Mouse (Mus musculus): ENCODE data around the gene Acp2. TPM values are rescaled to one million over a fixed set of nuclear protein-coding genes. Genes with fewer than 3 reads are reported as not detected.

The Acp2 gene
- polyA plus RNA-seq, 1 experiment: 11.3 TPM

DNA sequence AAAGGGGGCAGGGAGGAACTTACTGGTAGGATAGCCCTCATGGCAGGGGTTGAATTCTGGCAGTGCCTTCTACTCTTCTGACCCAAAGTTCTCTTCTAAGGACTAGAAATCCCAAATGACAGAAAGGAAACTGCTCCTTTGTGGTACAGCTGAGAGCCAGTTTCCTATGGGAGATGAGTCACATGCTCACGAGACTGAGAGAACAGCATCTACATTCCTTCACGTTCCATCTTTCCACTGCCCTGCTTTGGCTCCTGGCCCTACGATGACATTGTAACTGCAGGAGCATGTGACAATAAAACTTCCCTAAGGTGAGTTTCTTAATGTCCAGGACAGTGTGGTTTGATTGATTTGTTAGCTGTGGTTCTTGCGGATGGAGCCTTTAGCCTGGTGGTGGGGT, 45.7 kb downstream of the Acp2 start:
- H3K79me2 ChIP-seq (ENCODE audit: control insufficient read depth, insufficient read depth): no peaks in the 10 kb centered on the region
- H3ac ChIP-seq (ENCODE audit: control insufficient read depth, insufficient read length, low read depth): no peak overlapping the region
- no peak for TF ChIP-seq CEBPB (IDR thresholded peaks at IDR 0.05; ENCODE audit: low read depth)
- TF ChIP-seq USF1 (IDR thresholded peaks at IDR 0.05; ENCODE audit: low read depth): peak; percentile 32
- no peaks in the 10 kb centered on the region for H3K27me3 ChIP-seq (ENCODE audit: control insufficient read depth, insufficient read depth, insufficient read length)
- no peaks in the 10 kb centered on the region for H3K36me3 ChIP-seq (ENCODE audit: control insufficient read depth, insufficient read depth)
- H3K79me3 ChIP-seq (ENCODE audit: low read depth): no peaks in the 10 kb centered on the region
- H3K4me3 ChIP-seq (ENCODE audit: insufficient read depth, poor library complexity, severe bottlenecking): no peak overlapping the region

DNA sequence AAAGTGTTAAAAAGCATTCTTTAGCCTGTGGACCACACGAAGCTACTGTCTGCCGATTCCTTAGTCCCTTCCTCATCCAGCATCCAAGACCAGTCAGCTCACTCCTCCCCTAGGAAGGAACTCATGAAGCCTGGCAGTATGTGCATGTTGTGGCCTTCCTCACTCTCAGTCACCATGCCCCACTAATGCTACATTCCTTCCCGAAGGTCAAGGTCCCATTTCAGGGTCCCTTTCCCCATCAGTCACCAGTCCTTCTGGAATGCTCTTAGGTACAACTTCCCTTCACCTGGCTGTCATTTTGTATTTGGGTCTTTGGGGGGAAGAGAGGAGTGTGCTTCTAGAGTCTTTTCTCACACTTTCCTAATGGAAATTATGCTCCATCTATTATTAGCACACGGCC, 49.3 kb downstream of the Acp2 start:
- no peak overlapping the region for H3K4me3 ChIP-seq (ENCODE audit: insufficient read depth, poor library complexity, severe bottlenecking)
- H3ac ChIP-seq (ENCODE audit: control insufficient read depth, insufficient read length, low read depth): no peak overlapping the region
- H3K36me3 ChIP-seq (ENCODE audit: control insufficient read depth, insufficient read depth): no peaks in the 10 kb centered on the region
- TF ChIP-seq CEBPB (IDR thresholded peaks at IDR 0.05; ENCODE audit: low read depth): no peak
- no peak for TF ChIP-seq MAX (IDR thresholded peaks at IDR 0.05)
- no peak for TF ChIP-seq USF1 (IDR thresholded peaks at IDR 0.05; ENCODE audit: low read depth)
- no peak for TF ChIP-seq MYOD1 (IDR thresholded peaks at IDR 0.05; ENCODE audit: control insufficient read depth, insufficient read length, low read depth)
- no peak for TF ChIP-seq MYOG (IDR thresholded peaks at IDR 0.05; ENCODE audit: control insufficient read depth, extremely low read depth, insufficient read length)
- TF ChIP-seq FOSL1 (IDR thresholded peaks at IDR 0.05; ENCODE audit: insufficient read depth, low read length, poor library complexity, severe bottlenecking): no peak
- no peak for TF ChIP-seq CTCF (IDR thresholded peaks at IDR 0.05; ENCODE audit: control insufficient read depth, insufficient read depth, insufficient read length)
- H3K27me3 ChIP-seq (ENCODE audit: control insufficient read depth, insufficient read depth, insufficient read length): no peaks in the 10 kb centered on the region
- H3K79me3 ChIP-seq (ENCODE audit: low read depth): no peaks in the 10 kb centered on the region
- no peaks in the 10 kb centered on the region for H3K79me2 ChIP-seq (ENCODE audit: control insufficient read depth, insufficient read depth)

DNA sequence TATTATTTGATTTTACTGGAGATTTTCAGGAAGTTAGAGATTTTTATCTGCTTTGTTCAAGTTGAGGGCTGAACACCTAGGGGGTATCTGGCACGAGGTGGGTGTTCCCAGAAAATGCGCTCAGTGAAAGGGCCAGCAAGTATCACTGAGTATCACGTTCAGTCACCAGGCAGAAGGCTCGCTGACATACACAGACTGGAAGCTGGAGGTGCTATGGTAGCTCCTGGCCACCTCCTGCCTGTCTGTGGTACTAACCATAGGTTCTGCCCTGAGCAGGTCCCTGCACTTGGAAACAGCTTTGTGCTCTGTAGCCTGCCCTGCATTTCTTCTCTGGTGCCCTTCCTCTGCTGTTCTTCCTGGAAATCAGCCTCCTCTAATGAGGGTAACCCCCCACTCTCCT, 49.8 kb downstream of the Acp2 start:
- TF ChIP-seq MAX (IDR thresholded peaks at IDR 0.05) (no peak), MYOG (IDR thresholded peaks at IDR 0.05; ENCODE audit: control insufficient read depth, extremely low read depth, insufficient read length) (no peak), USF1 (IDR thresholded peaks at IDR 0.05; ENCODE audit: low read depth) (no peak), MYOD1 (IDR thresholded peaks at IDR 0.05; ENCODE audit: control insufficient read depth, insufficient read length, low read depth) (no peak), CEBPB (IDR thresholded peaks at IDR 0.05; ENCODE audit: low read depth) (no peak), FOSL1 (IDR thresholded peaks at IDR 0.05; ENCODE audit: insufficient read depth, low read length, poor library complexity, severe bottlenecking) (no peak), CTCF (IDR thresholded peaks at IDR 0.05; ENCODE audit: control insufficient read depth, insufficient read depth, insufficient read length) (no peak)
- Histone ChIP-seq H3K36me3 (ENCODE audit: control insufficient read depth, insufficient read depth) (no peaks in the 10 kb centered on the region), H3ac (ENCODE audit: control insufficient read depth, insufficient read length, low read depth) (no peak overlapping the region), H3K27me3 (ENCODE audit: control insufficient read depth, insufficient read depth, insufficient read length) (no peaks in the 10 kb centered on the region), H3K4me3 (ENCODE audit: insufficient read depth, poor library complexity, severe bottlenecking) (no peak overlapping the region), H3K79me3 (ENCODE audit: low read depth) (no peaks in the 10 kb centered on the region), H3K79me2 (ENCODE audit: control insufficient read depth, insufficient read depth) (no peaks in the 10 kb centered on the region)

DNA sequence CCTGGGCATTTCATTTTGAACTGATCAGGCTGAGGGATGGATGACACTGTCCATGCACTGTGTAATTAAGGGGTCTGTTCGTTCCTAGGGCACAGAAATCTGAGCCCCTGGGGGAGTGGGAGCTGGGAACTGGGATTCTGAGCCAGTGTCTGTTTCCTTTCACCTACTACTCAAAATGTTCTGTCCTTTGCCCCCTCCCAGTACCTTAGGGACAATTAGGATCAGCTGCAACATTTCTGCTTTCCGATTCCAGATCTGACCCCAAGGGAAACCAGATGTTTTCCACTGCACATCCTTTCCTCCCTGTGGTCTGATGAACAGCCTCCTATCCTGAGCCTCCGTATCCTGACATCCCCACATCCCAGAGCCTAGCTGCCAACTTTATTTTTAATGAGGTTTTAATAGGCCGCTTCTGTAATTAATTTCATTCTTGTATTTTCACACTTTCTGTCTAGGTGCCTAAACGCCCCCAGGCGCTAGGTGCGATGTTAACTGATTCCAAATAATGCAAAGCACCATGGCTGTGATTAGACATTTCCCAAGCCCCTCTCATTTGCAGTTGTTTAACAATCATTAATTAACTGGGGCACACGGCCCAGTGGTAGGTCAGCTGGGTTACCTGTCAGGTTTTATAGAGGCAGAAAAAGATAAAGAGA, 52.2 kb downstream of the Acp2 start:
- Histone ChIP-seq H3K4me3 (ENCODE audit: insufficient read depth, poor library complexity, severe bottlenecking) (no peak overlapping the region), H3K79me2 (ENCODE audit: control insufficient read depth, insufficient read depth) (no peaks in the 10 kb centered on the region), H3K36me3 (ENCODE audit: control insufficient read depth, insufficient read depth) (no peaks in the 10 kb centered on the region), H3ac (ENCODE audit: control insufficient read depth, insufficient read length, low read depth) (no peak overlapping the region), H3K79me3 (ENCODE audit: low read depth) (no peaks in the 10 kb centered on the region), H3K27me3 (ENCODE audit: control insufficient read depth, insufficient read depth, insufficient read length) (no peaks in the 10 kb centered on the region)
- TF ChIP-seq MYOG (IDR thresholded peaks at IDR 0.05; ENCODE audit: control insufficient read depth, extremely low read depth, insufficient read length) (no peak), USF1 (IDR thresholded peaks at IDR 0.05; ENCODE audit: low read depth) (no peak), MAX (IDR thresholded peaks at IDR 0.05) (no peak), CEBPB (IDR thresholded peaks at IDR 0.05; ENCODE audit: low read depth) (no peak), CTCF (IDR thresholded peaks at IDR 0.05; ENCODE audit: control insufficient read depth, insufficient read depth, insufficient read length) (no peak), MYOD1 (IDR thresholded peaks at IDR 0.05; ENCODE audit: control insufficient read depth, insufficient read length, low read depth) (no peak)

DNA sequence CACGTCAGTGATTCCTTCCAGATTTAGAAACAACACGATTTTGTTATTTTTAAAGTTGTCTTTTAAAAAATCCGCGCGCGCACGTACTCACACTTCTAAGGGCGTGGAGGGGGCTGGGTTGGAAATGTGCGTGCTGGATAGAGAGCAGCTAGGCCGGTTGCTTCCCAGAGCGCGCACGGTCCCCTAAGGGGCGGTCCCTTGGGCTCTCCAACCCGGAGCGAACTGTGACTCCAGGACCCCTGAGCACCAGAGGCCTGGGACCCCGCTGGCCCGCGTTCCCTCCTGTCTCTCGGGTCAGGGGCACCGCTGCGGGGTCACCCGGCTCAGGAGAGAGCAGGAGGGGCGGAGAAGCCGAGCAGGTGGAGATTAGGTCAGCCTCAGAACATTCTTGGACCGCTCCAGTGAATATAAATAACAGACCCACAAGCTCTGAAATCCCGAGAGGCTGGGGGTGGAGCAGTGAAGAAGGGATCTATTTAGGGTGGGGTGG, 53.0 kb downstream of the Acp2 start, which contains the start of gene Pacsin3:
TSS of gene Pacsin3 (plus strand) at position 294 of the 490 bp plus-strand sequence.
- Histone ChIP-seq H3K79me3 (ENCODE audit: low read depth) (no peaks in the 10 kb centered on the region), H3K36me3 (ENCODE audit: control insufficient read depth, insufficient read depth) (no peaks in the 10 kb centered on the region), H3K27me3 (ENCODE audit: control insufficient read depth, insufficient read depth, insufficient read length) (no peaks in the 10 kb centered on the region), H3K4me3 (ENCODE audit: insufficient read depth, poor library complexity, severe bottlenecking) (peak within 1 kb of the TSS; percentile 51), H3K79me2 (ENCODE audit: control insufficient read depth, insufficient read depth) (no peaks in the 10 kb centered on the region), H3ac (ENCODE audit: control insufficient read depth, insufficient read length, low read depth) (peak within 1 kb of the TSS; percentile 66)
- no peak for TF ChIP-seq MYOD1 (IDR thresholded peaks at IDR 0.05; ENCODE audit: control insufficient read depth, insufficient read length, low read depth)

DNA sequence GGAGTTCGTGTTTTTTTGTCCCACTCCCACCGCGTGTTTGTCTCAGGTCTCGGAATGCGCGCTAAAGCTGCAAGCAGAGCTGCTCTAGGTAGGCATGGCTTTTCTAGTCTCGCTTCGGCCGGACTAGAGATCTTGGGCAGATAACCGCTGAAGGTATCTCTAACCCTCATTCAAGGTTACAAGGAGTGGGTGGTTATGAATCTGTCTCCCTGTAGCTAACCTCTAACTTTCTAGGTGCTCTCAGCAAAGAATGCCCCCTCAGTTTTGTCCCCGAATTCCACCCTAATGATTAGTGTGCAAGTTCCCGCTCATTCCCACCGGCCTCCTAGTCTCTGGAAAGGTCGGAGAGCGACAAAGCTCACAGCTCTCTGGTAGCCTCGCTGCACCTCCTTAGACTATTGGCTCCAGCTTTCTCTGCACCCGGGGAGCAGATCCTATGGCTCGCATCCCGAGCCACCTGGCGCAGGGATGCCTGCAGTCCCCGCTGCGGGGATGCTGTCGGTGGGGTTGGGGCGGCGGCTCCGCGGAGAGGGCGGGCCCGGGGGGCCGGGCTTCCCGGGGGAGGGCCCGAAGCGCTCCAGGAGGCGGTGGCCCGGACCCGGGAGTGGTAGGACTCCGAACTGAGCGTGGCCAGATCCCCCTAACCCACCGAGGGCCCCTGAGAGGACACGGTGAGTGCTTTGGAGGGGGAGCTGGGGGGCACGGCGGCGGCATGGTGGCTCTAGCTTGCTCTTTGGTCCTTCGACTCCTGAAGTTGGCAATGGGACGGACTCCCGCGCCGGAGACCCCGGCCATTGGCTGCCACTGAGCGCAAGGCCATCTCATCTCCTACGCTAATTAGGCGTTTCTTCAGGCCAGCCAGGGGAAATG, 53.8 kb downstream of the Acp2 start:
- TF ChIP-seq CTCF (IDR thresholded peaks at IDR 0.05; ENCODE audit: control insufficient read depth, insufficient read depth, insufficient read length) (no peak), FOSL1 (IDR thresholded peaks at IDR 0.05; ENCODE audit: insufficient read depth, low read length, poor library complexity, severe bottlenecking) (no peak), CEBPB (IDR thresholded peaks at IDR 0.05; ENCODE audit: low read depth) (no peak), MYOG (IDR thresholded peaks at IDR 0.05; ENCODE audit: control insufficient read depth, extremely low read depth, insufficient read length) (no peak)
- Histone ChIP-seq H3ac (ENCODE audit: control insufficient read depth, insufficient read length, low read depth) (peak overlapping the region; percentile 66), H3K79me2 (ENCODE audit: control insufficient read depth, insufficient read depth) (no peaks in the 10 kb centered on the region), H3K4me3 (ENCODE audit: insufficient read depth, poor library complexity, severe bottlenecking) (peak overlapping the region; percentile 51), H3K79me3 (ENCODE audit: low read depth) (no peaks in the 10 kb centered on the region), H3K36me3 (ENCODE audit: control insufficient read depth, insufficient read depth) (peaks cover 1% of the 10 kb centered on the region), H3K27me3 (ENCODE audit: control insufficient read depth, insufficient read depth, insufficient read length) (no peaks in the 10 kb centered on the region)

Data from C2C12 (cell line).